Mouse (Mus musculus) gastrocnemius, postnatal 25 days (tissue): ENCODE measurements around the gene Mrgprf. TPM values are rescaled to one million over a fixed set of nuclear protein-coding genes. Genes with fewer than 3 reads are reported as not detected.
A peak's percentile ranks its signal among the peaks of the same experiment; 100 is the strongest.

Experiments used
- DNase-seq: peaks from one replicate; pipeline ENCODE4 v3.0.0; 2022
- long read RNA-seq, 2 experiments: library from polyadenylated mRNA; stranded (forward); transcript quantifications; one replicate each; pipeline ENCODE4 v2.0.0; 2021
- total RNA-seq, 2 experiments: library from RNA; stranded (reverse); gene quantifications; 1 replicate in 1 of 2; 2 replicates in 1 of 2; pipeline ENCODE4 v1.2.3; 2021

The Mrgprf gene
- total RNA-seq, result 1 to 10 TPM; 2.7 to 3.3 TPM
- long read RNA-seq, experiment 1, result 0 reads
- long read RNA-seq, experiment 2, result 0 reads

- DNase-seq, result peak; percentile 86
Observed at GRCm38 (mm10) chr7:145300321-145301007, at the start of gene Mrgprf. Gene Mrgprf, plus strand, starts transcription at chr7:145300828.

DNA sequence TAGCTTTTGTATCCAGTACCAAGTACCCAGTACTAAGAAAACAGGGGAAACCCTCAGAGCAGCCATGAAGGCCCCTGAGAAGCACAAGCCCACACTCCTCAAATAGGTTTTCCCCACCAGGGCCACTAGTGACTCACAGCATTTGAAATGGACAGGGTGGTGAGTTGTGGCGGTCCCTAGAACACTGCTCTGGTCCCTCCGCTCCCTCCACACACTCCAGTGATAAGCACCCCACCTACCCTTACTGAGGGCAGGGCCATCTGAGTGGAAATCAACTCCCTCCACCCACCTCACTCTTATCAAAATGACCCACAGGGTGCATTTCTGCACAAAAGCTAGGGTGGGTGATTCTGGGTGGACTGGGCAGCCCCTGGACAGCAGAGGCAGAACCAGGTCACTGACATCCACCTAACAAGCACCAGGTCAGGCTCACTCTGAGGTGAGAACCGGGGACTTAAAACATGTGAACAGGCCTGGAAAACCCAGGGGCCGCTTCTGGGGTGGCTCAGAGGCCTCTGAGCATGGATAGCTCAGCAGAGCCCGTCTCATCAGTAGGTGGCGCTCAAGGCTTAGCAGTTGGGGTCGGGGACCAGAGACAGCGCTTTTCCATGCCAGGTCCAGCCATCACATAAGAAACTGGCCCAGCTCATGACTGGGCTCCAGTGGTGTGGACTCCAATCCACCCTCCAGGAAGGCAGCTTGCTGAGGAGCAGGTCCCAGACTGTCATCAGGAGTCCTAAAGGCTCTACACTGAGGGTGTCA lies 47.7 kb upstream of the Mrgprf start:
- peak; percentile 70 for DNase-seq

DNA sequence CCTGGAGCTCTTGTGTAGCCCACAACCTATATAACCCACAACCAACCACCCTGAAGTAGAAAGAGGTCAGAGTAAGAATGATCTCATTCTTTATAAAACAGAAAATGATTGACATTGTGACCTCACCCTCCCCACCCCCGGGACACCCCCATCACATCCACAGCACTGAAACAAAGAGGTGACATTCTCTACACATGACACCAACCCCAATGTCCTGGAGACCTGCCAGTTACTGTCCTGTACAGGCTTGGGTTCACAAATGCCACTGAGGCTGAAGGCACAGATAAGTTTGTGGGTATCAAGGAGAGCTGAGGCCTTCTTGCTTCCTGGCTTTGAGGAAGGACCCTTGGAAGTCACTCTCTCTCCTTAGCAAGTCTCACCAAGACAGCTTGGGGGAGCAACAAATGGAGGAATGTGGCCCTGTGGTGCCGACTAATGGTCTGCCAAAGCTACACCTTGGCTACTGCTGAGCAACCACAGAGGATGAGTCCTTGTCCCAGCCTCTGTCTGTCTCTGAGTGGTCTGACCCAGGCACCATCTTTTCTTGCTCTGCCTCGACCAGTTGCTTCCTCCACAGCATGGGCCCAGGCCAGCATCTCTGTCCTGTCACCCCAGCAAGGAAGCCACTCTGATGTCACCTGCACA lies 46.5 kb upstream of the Mrgprf start:
- no peak for DNase-seq

GRCm38 (mm10) chr7:145256092-145256491 lies 44.5 kb upstream of the Mrgprf start:
- no peak for DNase-seq

GRCm38 (mm10) chr7:145264202-145264601 lies 36.4 kb upstream of the Mrgprf start:
- no peak for DNase-seq

- peak; percentile 63 for DNase-seq
Observed at GRCm38 (mm10) chr7:145266011-145266410, 34.6 kb upstream of the Mrgprf start.

GRCm38 (mm10) chr7:145268890-145269289 lies 31.7 kb upstream of the Mrgprf start:
- no peak for DNase-seq

- no peak for DNase-seq
Observed at GRCm38 (mm10) chr7:145270955-145271354, 29.7 kb upstream of the Mrgprf start.

GRCm38 (mm10) chr7:145275488-145275887 lies 25.1 kb upstream of the Mrgprf start:
- DNase-seq, result no peak

DNA sequence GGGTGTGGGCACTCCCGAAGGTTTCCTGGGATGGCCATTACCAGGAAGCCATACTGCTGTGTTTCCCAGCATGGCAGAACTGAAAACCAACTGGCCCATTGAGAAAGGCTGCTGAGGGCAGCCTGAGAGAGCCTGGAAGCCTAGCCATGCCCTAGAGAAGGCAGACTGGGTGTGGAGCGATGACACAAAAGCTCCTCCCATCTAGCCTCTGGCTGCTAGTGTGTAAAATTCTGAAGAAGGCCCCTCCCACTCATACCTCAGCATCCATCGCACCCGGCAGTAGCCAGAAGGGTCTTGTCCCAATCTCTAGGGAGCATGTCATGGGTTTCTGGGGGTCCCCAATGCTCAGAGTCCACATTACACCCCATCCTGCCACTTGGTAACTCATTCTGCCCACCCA lies 19.2 kb upstream of the Mrgprf start:
- no peak for DNase-seq

DNA sequence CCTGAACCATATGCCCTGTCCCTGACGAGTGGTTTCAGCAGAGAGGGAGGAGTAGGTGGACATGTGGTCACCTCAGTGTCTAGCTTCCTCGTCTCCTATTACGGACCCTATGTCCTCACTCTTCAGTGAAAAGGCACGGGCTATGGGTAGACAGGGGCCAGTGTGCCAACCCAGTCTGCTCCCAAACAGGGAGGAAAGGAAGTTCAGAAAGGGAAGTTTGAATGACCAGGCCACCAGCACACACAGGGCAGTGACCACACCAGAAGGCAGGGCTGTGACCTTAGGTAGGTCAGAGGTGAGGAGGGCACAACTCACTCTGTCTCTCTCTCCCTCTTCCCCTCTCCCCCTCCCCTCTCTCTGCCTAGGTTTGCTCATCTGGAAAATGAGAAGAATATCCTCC lies 17.6 kb upstream of the Mrgprf start:
- no peak for DNase-seq

DNA sequence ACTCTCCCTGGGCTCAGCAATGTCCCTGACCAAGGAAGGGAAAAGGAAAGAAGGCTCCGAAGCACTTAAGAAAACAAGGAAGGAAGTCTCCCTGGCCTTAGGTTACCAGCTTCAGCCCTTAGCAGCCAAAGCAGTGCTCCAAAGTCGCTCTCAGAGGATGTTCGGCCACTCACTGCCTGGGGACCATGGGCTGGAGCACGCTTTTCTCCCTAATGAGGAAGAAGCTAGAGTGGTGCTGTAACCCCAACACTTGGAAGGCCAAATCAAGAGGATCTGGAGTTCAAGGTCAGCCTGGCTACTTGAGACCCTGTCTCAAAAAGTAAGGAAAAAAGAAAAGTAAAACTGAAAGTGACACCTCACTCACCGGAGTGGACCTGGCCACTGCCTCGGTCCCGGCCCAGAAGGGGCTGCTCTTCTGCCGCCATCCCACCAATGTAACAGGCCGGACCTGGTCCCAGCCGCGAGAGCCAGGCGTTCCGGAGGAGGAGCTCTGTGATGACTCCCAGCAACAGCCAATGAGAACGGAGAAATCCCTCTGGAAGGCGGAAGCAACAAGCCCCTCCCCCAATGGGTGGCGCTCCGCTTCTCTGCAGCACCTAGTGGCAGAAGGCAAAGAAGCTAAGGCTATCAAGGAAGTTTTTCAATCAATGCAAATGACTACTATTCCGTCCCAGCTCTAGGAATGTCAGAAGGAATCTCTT lies 17.0 kb upstream of the Mrgprf start, which contains the start of gene Tpcn2:
TSS of gene Tpcn2 (minus strand) at position 525 of the 701 bp plus-strand sequence.
- DNase-seq, result peak; percentile 92

DNA sequence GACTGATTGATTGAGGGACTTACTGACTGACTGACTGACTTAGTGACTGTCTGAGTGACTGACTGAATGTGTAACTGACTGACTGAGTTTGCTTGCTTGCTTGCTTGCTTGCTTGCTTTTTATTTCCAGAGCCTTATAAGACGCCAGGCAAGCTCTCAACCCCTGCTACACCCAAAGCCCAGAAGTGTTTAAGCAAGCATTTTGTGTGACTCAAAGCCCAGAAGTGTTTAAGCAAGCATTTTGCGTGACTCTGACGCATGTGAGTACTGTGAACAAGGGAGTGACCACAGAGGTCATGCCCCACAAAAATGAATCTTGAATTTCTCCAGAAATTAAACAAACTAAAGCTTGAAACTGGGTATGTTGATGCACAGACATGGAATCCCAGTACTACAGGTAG lies 16.3 kb upstream of the Mrgprf start:
- no peak for DNase-seq

DNA sequence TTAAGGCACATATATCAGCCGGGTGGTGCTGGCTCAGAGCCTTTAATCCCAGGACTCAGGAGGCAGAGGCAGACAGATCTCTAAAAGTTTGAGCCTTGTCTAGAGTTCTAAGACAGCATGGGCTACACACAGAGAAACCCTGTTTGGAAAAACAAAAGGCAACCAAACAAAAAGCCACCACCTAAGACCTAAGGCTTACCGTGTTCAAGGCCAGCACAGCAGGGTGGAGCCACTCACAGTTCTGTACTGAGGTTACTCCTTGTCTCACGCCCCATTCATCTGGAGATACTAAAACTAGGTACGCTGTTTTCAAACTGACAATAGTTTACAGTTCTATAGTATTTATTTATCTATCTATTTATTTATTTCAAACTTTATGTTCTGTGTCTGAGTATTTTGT lies 15.2 kb upstream of the Mrgprf start:
- DNase-seq, result no peak

GRCm38 (mm10) chr7:145287410-145287809 lies 13.2 kb upstream of the Mrgprf start:
- no peak for DNase-seq

- no peak for DNase-seq
Observed at GRCm38 (mm10) chr7:145289302-145289701, 11.3 kb upstream of the Mrgprf start.

DNA sequence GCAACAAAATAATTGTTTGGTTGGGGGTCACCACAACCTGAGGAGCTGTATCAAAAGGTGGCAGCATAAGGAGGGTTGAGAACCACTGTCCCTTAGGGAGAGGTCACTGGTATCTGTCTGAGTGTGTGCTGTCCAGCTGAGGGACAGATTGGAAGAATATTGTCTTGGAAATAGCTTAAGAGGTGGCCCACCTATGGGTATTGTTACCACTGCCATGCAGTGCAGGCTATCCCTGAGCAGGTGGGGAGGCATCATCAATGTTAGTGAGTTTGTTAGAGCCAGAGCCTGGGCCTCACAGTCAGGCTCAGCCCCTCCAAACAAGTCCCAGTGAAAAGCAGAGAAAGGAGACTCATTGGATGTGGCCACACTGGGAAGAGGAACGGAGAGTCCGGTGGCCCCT lies 8.8 kb upstream of the Mrgprf start:
- no peak for DNase-seq

- no peak for DNase-seq
Observed at GRCm38 (mm10) chr7:145292726-145293125, 7.9 kb upstream of the Mrgprf start.

- DNase-seq, result no peak
Observed at GRCm38 (mm10) chr7:145293859-145294258, 6.8 kb upstream of the Mrgprf start.

DNA sequence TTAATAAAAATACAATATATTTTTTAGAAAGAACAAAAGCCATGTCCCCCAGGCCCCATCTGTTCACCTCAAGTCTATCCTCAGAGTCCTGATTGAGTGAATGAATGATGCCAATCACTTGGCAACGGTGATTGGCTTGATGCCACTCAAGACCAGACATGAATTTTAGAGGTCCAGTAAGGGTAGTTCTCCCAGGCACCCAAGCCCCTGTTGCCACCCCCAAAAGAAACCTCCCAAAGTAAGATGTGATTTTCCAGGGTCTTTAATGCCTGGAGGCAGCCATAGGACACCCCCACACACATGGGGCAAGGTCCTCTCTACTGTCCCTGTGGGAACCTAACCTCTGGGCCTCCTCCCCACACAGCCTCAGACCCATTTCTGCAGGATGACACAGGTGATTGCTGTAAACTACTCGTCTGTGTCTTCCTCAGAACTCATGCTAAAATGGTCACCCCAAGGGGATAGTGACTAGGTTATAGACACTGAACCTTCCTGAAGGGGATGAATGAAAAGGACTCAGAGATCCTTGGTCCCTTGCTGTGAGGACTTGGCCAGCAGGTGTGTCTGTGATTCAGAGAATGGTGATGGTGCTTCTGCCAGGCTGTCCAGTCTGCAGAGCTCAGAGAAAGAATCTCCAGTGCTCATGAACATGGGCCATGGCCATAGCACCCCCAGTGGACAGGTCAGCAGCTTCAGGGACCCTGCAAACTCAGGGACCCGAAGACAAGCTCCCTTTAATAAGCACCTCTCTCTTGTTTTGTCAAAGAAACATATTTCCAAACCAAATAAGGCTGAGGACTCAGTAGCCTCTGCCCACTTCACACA lies 1.8 kb upstream of the Mrgprf start:
- no peak for DNase-seq

DNA sequence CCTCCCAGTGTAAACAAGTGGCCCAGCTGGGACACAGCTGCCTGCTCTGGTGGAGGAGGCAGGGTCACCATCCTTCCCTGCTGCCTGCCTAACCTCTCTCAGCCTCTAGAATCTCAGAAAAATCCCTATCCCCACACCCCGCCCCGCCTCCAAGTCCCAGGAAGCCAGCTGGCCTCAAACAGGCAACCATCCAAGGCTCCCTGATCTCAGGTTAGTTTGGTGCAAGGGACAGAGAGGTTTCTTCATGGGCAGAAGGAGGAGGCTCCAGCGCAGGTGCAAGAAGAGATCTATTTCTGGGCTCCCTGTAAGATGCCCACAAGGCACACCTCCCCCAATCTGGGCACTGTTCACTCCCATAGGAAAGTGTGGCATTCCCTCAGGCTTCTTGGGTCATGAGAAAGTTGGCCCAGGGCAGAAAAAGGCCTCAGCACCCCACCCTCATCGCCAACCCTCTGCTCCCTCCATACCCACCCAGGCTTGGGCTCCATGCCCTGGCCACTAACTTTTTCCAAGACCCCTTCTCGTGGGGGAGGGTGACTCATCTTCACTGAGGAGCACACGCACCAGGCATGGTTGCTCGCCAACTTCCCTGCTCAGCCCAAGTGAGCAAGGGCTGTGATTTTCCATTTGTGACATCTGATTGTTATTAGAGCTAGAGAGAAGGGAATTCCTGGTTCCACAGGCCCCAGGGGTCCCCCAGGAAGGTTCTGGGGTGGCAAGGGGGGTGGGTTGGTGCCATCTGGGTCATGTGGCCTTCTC lies 887 bp upstream of the Mrgprf start:
- DNase-seq, result peak; percentile 68
